ENCODE assay signal across 8 mouse cellular contexts in the genomic region with DNA sequence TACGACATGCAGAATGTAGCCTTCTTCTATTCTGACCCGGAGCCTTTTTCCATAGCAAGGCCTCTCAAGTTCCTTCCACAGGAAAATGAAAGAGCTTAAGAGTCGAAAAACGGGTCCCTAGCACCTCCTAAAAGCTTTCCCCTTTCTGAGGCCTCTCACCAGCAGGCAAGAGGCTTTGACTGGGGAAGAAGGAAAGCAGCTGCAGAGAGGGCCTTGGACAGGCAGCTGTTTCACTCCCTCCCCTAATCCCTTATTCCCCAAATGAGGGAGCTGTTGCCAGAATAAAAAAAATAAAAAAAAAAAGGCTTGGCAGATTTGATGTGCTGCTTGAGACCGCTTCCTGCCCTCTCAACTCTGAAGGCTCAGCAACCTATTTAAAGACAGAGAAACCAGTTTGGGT. TPM values are rescaled to one million over a fixed set of nuclear protein-coding genes. Genes with fewer than 3 reads are reported as not detected.
DNase-seq lines count a peak whose midpoint lies in the region; ATAC-seq and TF ChIP-seq lines count a peak whose summit lies in the region.

No protein-coding gene starts in this region.

- DNase-seq in ovary, adult 18-20 months (ENCODE audit: low spot score): peak; percentile 58
- DNase-seq in ovary, postnatal 36 days (ENCODE audit: low spot score): no peak
- peak; percentile 48 for DNase-seq in kidney, postnatal 10 days
- DNase-seq in mesoderm, embryonic 11.5 days (ENCODE audit: low read depth, low spot score): peak; percentile 66
- DNase-seq in cerebellum, adult 11-12 months: no peak

- peak overlapping the region; percentile 75 for H3K27ac ChIP-seq in embryonic facial prominence, embryonic 12.5 days
- peak overlapping the region; percentile 78 for H3K27ac ChIP-seq in heart, embryonic 15.5 days
- H3K27ac ChIP-seq in testis, adult 2 months (ENCODE audit: control insufficient read depth, insufficient read depth, low read depth, low read length): peak overlapping the region; percentile 42; the same call in 1 of the 2 replicates

- no peak for TF ChIP-seq POLR2A in testis, adult 2 months (IDR thresholded peaks at IDR 0.05; ENCODE audit: control insufficient read depth, low read depth, low read length)

- H3K36me3 ChIP-seq in embryonic facial prominence, embryonic 12.5 days: no peaks in the 10 kb centered on the region
- no peaks in the 10 kb centered on the region for H3K36me3 ChIP-seq in heart, embryonic 15.5 days
- no peaks in the 10 kb centered on the region for H3K36me3 ChIP-seq in testis, adult 2 months (ENCODE audit: control insufficient read depth, insufficient read depth, low read length)

- H3K4me3 ChIP-seq in embryonic facial prominence, embryonic 12.5 days: no peak overlapping the region
- no peak overlapping the region for H3K4me3 ChIP-seq in heart, embryonic 15.5 days
- no peak overlapping the region for H3K4me3 ChIP-seq in testis, adult 2 months (ENCODE audit: control insufficient read depth, low read depth, low read length)

- H3K4me2 ChIP-seq in embryonic facial prominence, embryonic 12.5 days (replicated peaks): no peak overlapping the region
- peak overlapping the region; percentile 20 for H3K4me2 ChIP-seq in heart, embryonic 15.5 days

- H3K9ac ChIP-seq in embryonic facial prominence, embryonic 12.5 days: no peak overlapping the region
- H3K9ac ChIP-seq in heart, embryonic 15.5 days: no peak overlapping the region

- no peaks in the 10 kb centered on the region for H3K27me3 ChIP-seq in embryonic facial prominence, embryonic 12.5 days
- H3K27me3 ChIP-seq in heart, embryonic 15.5 days: no peaks in the 10 kb centered on the region
- H3K27me3 ChIP-seq in testis, adult 2 months (ENCODE audit: control insufficient read depth, insufficient read depth, low read length): no peaks in the 10 kb centered on the region

- TF ChIP-seq CTCF in testis, adult 2 months (IDR thresholded peaks at IDR 0.05; ENCODE audit: control insufficient read depth, insufficient read depth, insufficient replicate concordance, low read depth, low read length): no peak

- 0 out of 2 replicates have a peak, but pooled peaks cover 3% of the 10 kb centered on the region for H3K4me1 ChIP-seq in embryonic facial prominence, embryonic 12.5 days
- peaks cover 2% of the 10 kb centered on the region; the same call in 1 of the 2 replicates for H3K4me1 ChIP-seq in heart, embryonic 15.5 days (replicated peaks)
- no peaks in the 10 kb centered on the region for H3K4me1 ChIP-seq in testis, adult 2 months (ENCODE audit: control insufficient read depth, insufficient read depth, low read length)

- ATAC-seq in embryonic facial prominence, embryonic 12.5 days (ENCODE audit: insufficient number of reproducible peaks, insufficient read depth, low FRiP score, low TSS enrichment): peak; percentile 67; the same call in 1 of the 2 replicates
- ATAC-seq in heart, embryonic 15.5 days (replicated peaks; ENCODE audit: insufficient number of reproducible peaks, insufficient read depth, low FRiP score, low read depth): no peak; the same call in 1 of the 2 replicates

- WGBS in embryonic facial prominence, embryonic 12.5 days: 26% methylated on average over 5 of the region's 5 CpGs
- 18% methylated on average over 5 of the region's 5 CpGs for WGBS in heart, embryonic 15.5 days

- H3K9me3 ChIP-seq in embryonic facial prominence, embryonic 12.5 days: no peaks in the 10 kb centered on the region
- H3K9me3 ChIP-seq in heart, embryonic 15.5 days (replicated peaks): no peaks in the 10 kb centered on the region

RNA-seq across cellular contexts. Expression of gene Pgrmc1, which starts 47.1 kb away (rescaled TPM):
- polyA plus RNA-seq in embryonic facial prominence, embryonic 12.5 days (2016; fragmentation: Nextera tagmentation; extraction: Ambion mirVana): 343 and 364 TPM in 2 replicates
- 112 and 135 TPM in 2 replicates for polyA plus RNA-seq in heart, embryonic 15.5 days (2015; fragmentation: Nextera tagmentation; extraction: Ambion mirVana)
- 50.7 and 51.3 TPM in 2 replicates for polyA plus RNA-seq in testis, adult 2 months (2012; rRNA removed)

RNA-seq across cellular contexts. Expression of gene Gm14569, which starts 59.3 kb away (rescaled TPM):
- not detected in 2 replicates for polyA plus RNA-seq in embryonic facial prominence, embryonic 12.5 days (2016; fragmentation: Nextera tagmentation; extraction: Ambion mirVana)
- not detected in 2 replicates for polyA plus RNA-seq in heart, embryonic 15.5 days (2015; fragmentation: Nextera tagmentation; extraction: Ambion mirVana)
- polyA plus RNA-seq in testis, adult 2 months (2012; rRNA removed): 29.3 and 54.0 TPM in 2 replicates

Comparison
In these comparisons a context has a peak if more than half of its experiments do, and no peak if none do; other contexts are left out.
1. DNase-seq: peak in ovary, adult 18-20 months (single experiment), kidney, postnatal 10 days (single experiment) and mesoderm, embryonic 11.5 days (single experiment); none in ovary, postnatal 36 days (single experiment) and cerebellum, adult 11-12 months (single experiment).
2. RNA of gene Gm14569, which starts 59.3 kb away (polyA plus RNA-seq): 29.3 to 54.0 TPM in testis, adult 2 months; not detected in embryonic facial prominence, embryonic 12.5 days and not detected in heart, embryonic 15.5 days; every median in the first group is over 10 times any median in the second.
3. Peak in every context shown above with its lines, with median percentiles within 50 percentile points of each other: H3K27ac ChIP-seq.